Mouse (Mus musculus): ENCODE measurements around the gene Cstad. TPM values are rescaled to one million over a fixed set of nuclear protein-coding genes. Genes with fewer than 3 reads are reported as not detected.

The Cstad gene
- 0.47 TPM in 1 of 2 replicates, not detected in the other for polyA plus RNA-seq (2012; ENCODE audit: low replicate concordance)

GRCm38 (mm10) chr2:30594641-30595379, at the start of gene Cstad:
Gene Cstad, plus strand, starts transcription at chr2:30595040.

Other genes with a start within 250 kb of the Cstad start
- gene Sh3glb2, start 235.7 kb upstream of the Cstad start, polyA plus RNA-seq (2012; ENCODE audit: low replicate concordance) = 47.2 and 50.4 TPM in 2 replicates
- gene Miga2, start 230.8 kb upstream of the Cstad start, polyA plus RNA-seq (2012; ENCODE audit: low replicate concordance) = 17.5 and 19.1 TPM in 2 replicates
- gene Dolpp1, start 202.8 kb upstream of the Cstad start, polyA plus RNA-seq (2012; ENCODE audit: low replicate concordance) = 30.4 and 38.1 TPM in 2 replicates
- 92.1 and 105 TPM in 2 replicates for gene Crat, start 179.2 kb upstream of the Cstad start, polyA plus RNA-seq (2012; ENCODE audit: low replicate concordance)
- gene Ptpa, start 179.0 kb upstream of the Cstad start, polyA plus RNA-seq (2012; ENCODE audit: low replicate concordance) = 631 and 1,491 TPM in 2 replicates
- gene Ier5l, start 120.8 kb upstream of the Cstad start, polyA plus RNA-seq (2012; ENCODE audit: low replicate concordance) = 3.4 and 5.1 TPM in 2 replicates
- 0.61 TPM in 1 of 2 replicates, not detected in the other for gene 1700001O22Rik, start 208.6 kb downstream of the Cstad start, polyA plus RNA-seq (2012; ENCODE audit: low replicate concordance)
- 26.3 and 33.7 TPM in 2 replicates for gene Ntmt1, start 212.8 kb downstream of the Cstad start, polyA plus RNA-seq (2012; ENCODE audit: low replicate concordance)
- 23.0 and 54.9 TPM in 2 replicates for gene Asb6, start 235.3 kb downstream of the Cstad start, polyA plus RNA-seq (2012; ENCODE audit: low replicate concordance)
- gene Prrx2, start 239.9 kb downstream of the Cstad start, polyA plus RNA-seq (2012; ENCODE audit: low replicate concordance) = 0.45 and 0.87 TPM in 2 replicates